Mouse (Mus musculus): ENCODE measurements around the gene Acot8. TPM values are rescaled to one million over a fixed set of nuclear protein-coding genes. Genes with fewer than 3 reads are reported as not detected.

Gene Acot8
- polyA plus RNA-seq, 1 experiment: not detected

GRCm38 (mm10) chr2:164788411-164788810 is 16.3 kb downstream of the Acot8 start:
- Histone ChIP-seq H3K4me1 (ENCODE audit: control insufficient read depth, insufficient read depth, low read length) (peaks cover 25% of the 10 kb centered on the region), H3K4me3 (ENCODE audit: insufficient read depth, low read depth, low read length) (no peak overlapping the region), H3K27ac (ENCODE audit: insufficient read depth, low read depth, low read length) (no peak overlapping the region)
- 78% methylated on average over 4 of the region's 4 CpGs for whole genome bisulfite sequencing
- TF ChIP-seq CTCF (IDR thresholded peaks at IDR 0.05; ENCODE audit: insufficient read depth, low read depth, low read length) (no peak), POLR2A (IDR thresholded peaks at IDR 0.05; ENCODE audit: insufficient read depth, low read depth, low read length) (no peak)

DNA sequence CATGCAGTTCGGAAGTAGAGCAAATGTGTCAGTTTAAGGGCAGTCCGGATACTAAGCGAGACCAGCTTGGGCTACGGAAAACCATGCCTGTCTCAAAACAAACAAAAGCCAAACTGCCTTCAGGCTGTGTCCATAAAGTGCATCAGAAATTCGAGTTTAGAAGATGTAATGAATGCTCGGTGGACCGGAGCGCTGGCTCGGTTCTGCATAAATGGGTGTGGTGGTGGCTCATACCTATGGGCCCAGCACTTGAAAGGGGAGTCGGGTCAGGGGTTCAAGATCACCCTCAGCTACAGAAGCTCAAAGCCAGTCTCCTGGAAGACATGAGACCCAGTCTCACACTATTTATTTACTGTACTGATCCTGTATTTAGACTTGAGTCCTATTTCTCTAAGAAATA is 16.9 kb downstream of the Acot8 start:
- 72% methylated on average over 10 of the region's 10 CpGs for WGBS
- Histone ChIP-seq H3K27ac (ENCODE audit: insufficient read depth, low read depth, low read length) (no peak overlapping the region; the same call in 1 of the 2 replicates), H3K4me1 (ENCODE audit: control insufficient read depth, insufficient read depth, low read length) (peaks cover 24% of the 10 kb centered on the region), H3K4me3 (ENCODE audit: insufficient read depth, low read depth, low read length) (no peak overlapping the region)
- TF ChIP-seq CTCF (IDR thresholded peaks at IDR 0.05; ENCODE audit: insufficient read depth, low read depth, low read length): no peak
- TF ChIP-seq POLR2A (IDR thresholded peaks at IDR 0.05; ENCODE audit: insufficient read depth, low read depth, low read length): no peak

DNA sequence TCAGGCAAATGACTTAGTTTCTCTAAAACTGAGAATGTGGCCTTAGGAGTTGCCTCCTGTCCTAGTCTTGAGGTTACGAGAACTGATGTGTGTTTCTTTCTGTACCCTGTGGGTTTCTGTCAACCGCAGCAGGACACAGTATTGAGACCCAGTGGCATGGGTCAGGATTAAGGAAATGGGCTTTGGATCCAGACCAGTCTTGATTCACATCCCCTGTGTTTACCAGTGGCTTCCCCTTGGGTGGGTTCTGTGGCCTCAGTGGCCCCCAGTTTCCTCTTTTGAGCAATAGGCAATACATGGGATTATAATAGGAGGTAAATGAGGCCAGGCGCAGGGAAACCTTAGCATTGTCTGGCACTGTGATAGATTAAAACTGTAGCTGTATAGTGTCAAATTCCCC is 17.6 kb downstream of the Acot8 start:
- H3K4me3 ChIP-seq (ENCODE audit: insufficient read depth, low read depth, low read length): no peak overlapping the region
- TF ChIP-seq CTCF (IDR thresholded peaks at IDR 0.05; ENCODE audit: insufficient read depth, low read depth, low read length) (no peak), POLR2A (IDR thresholded peaks at IDR 0.05; ENCODE audit: insufficient read depth, low read depth, low read length) (no peak)
- H3K4me1 ChIP-seq (ENCODE audit: control insufficient read depth, insufficient read depth, low read length): peaks cover 22% of the 10 kb centered on the region
- 87% methylated on average over 3 of the region's 3 CpGs for WGBS
- H3K27ac ChIP-seq (ENCODE audit: insufficient read depth, low read depth, low read length): 0 out of 2 replicates have a peak overlapping the region, but pooled peaks have one; percentile 58

GRCm38 (mm10) chr2:164786388-164786885 is 18.2 kb downstream of the Acot8 start:
- peaks cover 16% of the 10 kb centered on the region for H3K4me1 ChIP-seq (ENCODE audit: control insufficient read depth, insufficient read depth, low read length)
- peak overlapping the region; percentile 58 for H3K27ac ChIP-seq (ENCODE audit: insufficient read depth, low read depth, low read length)
- WGBS: 3% methylated on average over 15 of the region's 15 CpGs
- H3K4me3 ChIP-seq (ENCODE audit: insufficient read depth, low read depth, low read length): peak overlapping the region; percentile 72
- TF ChIP-seq CTCF (IDR thresholded peaks at IDR 0.05; ENCODE audit: insufficient read depth, low read depth, low read length) (no peak), POLR2A (IDR thresholded peaks at IDR 0.05; ENCODE audit: insufficient read depth, low read depth, low read length) (no peak)

GRCm38 (mm10) chr2:164785481-164786387 is 18.9 kb downstream of the Acot8 start, which contains the start of gene Snx21:
Gene Snx21, plus strand, starts transcription at chr2:164785823.
- TF ChIP-seq POLR2A (IDR thresholded peaks at IDR 0.05; ENCODE audit: insufficient read depth, low read depth, low read length): no peak
- TF ChIP-seq CTCF (IDR thresholded peaks at IDR 0.05; ENCODE audit: insufficient read depth, low read depth, low read length): 0 out of 2 replicates have a peak, but pooled peaks have one; percentile 39
- peak within 1 kb of the TSS; percentile 72 for H3K4me3 ChIP-seq (ENCODE audit: insufficient read depth, low read depth, low read length)
- H3K4me1 ChIP-seq (ENCODE audit: control insufficient read depth, insufficient read depth, low read length): peaks cover 16% of the 10 kb centered on the region
- H3K27ac ChIP-seq (ENCODE audit: insufficient read depth, low read depth, low read length): peak within 1 kb of the TSS; percentile 58
- under 1% methylated on average over 88 of the region's 89 CpGs for WGBS

DNA sequence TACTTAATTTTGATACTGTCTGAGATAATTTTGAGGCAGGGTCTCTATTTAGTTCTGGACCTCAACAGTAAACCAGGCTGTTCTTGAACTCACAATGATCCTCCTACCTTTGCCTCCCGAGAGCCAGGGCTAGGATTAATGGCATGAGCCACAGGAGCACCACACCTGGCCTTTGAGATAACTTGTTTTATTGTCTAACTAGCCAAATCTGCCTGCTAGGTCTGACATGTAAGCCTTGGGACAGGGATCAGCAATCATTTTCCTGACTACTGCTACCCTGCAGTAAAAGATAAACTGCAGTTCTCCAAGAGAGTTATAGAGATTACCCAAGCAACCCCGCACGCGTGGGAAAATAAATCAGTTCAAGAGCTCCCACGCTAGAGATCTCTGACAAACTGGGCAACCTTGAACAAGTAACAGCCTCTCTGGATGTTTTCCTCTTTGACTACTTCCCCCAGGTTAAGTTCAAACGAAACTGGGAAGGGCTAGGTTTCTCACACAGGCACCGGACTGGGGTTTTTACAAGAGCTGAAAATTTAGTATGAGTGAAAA is 19.7 kb downstream of the Acot8 start:
- no peak overlapping the region; the same call in 1 of the 2 replicates for H3K27ac ChIP-seq (ENCODE audit: insufficient read depth, low read depth, low read length)
- H3K4me3 ChIP-seq (ENCODE audit: insufficient read depth, low read depth, low read length): peak overlapping the region; percentile 72
- WGBS: 3% methylated on average over 7 of the region's 7 CpGs
- peaks cover 16% of the 10 kb centered on the region for H3K4me1 ChIP-seq (ENCODE audit: control insufficient read depth, insufficient read depth, low read length)
- no peak for TF ChIP-seq CTCF (IDR thresholded peaks at IDR 0.05; ENCODE audit: insufficient read depth, low read depth, low read length)
- no peak for TF ChIP-seq POLR2A (IDR thresholded peaks at IDR 0.05; ENCODE audit: insufficient read depth, low read depth, low read length)

DNA sequence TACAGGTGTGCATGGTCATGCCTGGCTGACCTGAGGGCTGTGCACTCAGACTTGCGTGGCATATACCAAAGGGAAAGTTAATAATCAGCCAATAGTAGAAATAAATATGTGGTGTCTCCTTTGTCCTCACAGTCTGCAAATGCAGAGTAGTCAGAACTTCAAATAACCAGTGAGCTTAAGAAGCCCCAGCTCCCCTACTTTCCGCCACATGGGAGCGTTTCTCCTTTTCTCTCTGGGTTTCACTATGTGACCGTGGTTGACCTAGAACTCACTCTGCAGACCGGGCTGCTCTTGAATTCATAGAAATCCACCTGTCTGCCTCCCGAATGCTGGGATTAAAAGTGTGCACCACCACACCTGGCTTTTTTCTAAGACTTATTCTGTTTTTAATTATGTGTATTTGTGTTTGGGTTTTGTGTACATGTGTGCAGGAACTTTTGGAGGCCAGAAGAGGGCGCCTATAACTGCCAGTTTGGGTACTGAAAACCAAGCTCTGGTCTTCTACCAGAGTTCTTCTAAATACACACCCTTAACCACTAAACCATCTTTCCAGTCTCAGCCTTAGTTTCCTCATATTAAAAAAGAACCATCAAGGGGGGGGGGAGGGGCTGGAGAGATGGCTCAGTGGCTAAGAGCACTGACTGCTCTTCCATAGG is 20.6 kb downstream of the Acot8 start:
- Histone ChIP-seq H3K4me3 (ENCODE audit: insufficient read depth, low read depth, low read length) (no peak overlapping the region), H3K27ac (ENCODE audit: insufficient read depth, low read depth, low read length) (no peak overlapping the region), H3K4me1 (ENCODE audit: control insufficient read depth, insufficient read depth, low read length) (peaks cover 17% of the 10 kb centered on the region)
- 81% methylated on average over 7 of the region's 7 CpGs for WGBS
- TF ChIP-seq POLR2A (IDR thresholded peaks at IDR 0.05; ENCODE audit: insufficient read depth, low read depth, low read length) (no peak), CTCF (IDR thresholded peaks at IDR 0.05; ENCODE audit: insufficient read depth, low read depth, low read length) (no peak)

- TF ChIP-seq CTCF (IDR thresholded peaks at IDR 0.05; ENCODE audit: insufficient read depth, low read depth, low read length): no peak
- TF ChIP-seq POLR2A (IDR thresholded peaks at IDR 0.05; ENCODE audit: insufficient read depth, low read depth, low read length): no peak
- Histone ChIP-seq H3K27ac (ENCODE audit: insufficient read depth, low read depth, low read length) (no peak overlapping the region), H3K4me1 (ENCODE audit: control insufficient read depth, insufficient read depth, low read length) (peaks cover 8% of the 10 kb centered on the region), H3K4me3 (ENCODE audit: insufficient read depth, low read depth, low read length) (no peak overlapping the region)
- 78% methylated on average over 4 of the region's 4 CpGs for WGBS
These were observed 22.8 kb downstream of the Acot8 start for GRCm38 (mm10) chr2:164781876-164782275.

Measured in olfactory bulb, adult 2 months (tissue).